Mouse (Mus musculus): ENCODE data around the gene Smim13.
"Not testable (repeated sequence)": the region's sequence is repeated elsewhere in the genome, so short reads cannot be mapped to it uniquely, and the experiment has no call there.

Smim13 gene

GRCm38 (mm10) chr13:41249538-41250317 is at the start of gene Smim13:
TSS of gene Smim13 (plus strand) at chr13:41249844.
- DNase-seq (ENCODE audit: low spot score in 2 of 2) = peak; percentile 92 to 93

- DNase-seq (ENCODE audit: low spot score in 2 of 2) = no peak
Measured at GRCm38 (mm10) chr13:41200861-41201260, 48.8 kb upstream of the Smim13 start.

GRCm38 (mm10) chr13:41203289-41203688 is 46.4 kb upstream of the Smim13 start:
- DNase-seq (ENCODE audit: low spot score in 2 of 2) = peak in 1 of 2 experiments; percentile 16

GRCm38 (mm10) chr13:41203691-41204090 is 46.0 kb upstream of the Smim13 start:
- no peak for DNase-seq (ENCODE audit: low spot score in 2 of 2)

- DNase-seq (ENCODE audit: low spot score in 2 of 2) = not testable (repeated sequence)
Measured at GRCm38 (mm10) chr13:41205568-41205967, 44.1 kb upstream of the Smim13 start.

- DNase-seq (ENCODE audit: low spot score in 2 of 2) = no peak
Measured at GRCm38 (mm10) chr13:41206241-41206640, 43.4 kb upstream of the Smim13 start.

GRCm38 (mm10) chr13:41211276-41211675 is 38.4 kb upstream of the Smim13 start:
- DNase-seq (ENCODE audit: low spot score in 2 of 2) = no peak

GRCm38 (mm10) chr13:41212558-41213322 is 36.9 kb upstream of the Smim13 start:
- DNase-seq (ENCODE audit: low spot score in 2 of 2) = no peak

GRCm38 (mm10) chr13:41215669-41216068 is 34.0 kb upstream of the Smim13 start:
- no peak for DNase-seq (ENCODE audit: low spot score in 2 of 2)

GRCm38 (mm10) chr13:41216236-41216635 is 33.4 kb upstream of the Smim13 start:
- DNase-seq (ENCODE audit: low spot score in 2 of 2) = no peak

GRCm38 (mm10) chr13:41219056-41219455 is 30.6 kb upstream of the Smim13 start:
- DNase-seq (ENCODE audit: low spot score in 2 of 2) = no peak

GRCm38 (mm10) chr13:41219687-41220303 is 29.8 kb upstream of the Smim13 start:
- DNase-seq (ENCODE audit: low spot score in 2 of 2) = peak in 1 of 2 experiments; percentile 23

- DNase-seq (ENCODE audit: low spot score in 2 of 2) = peak; percentile 49 to 72
Measured at GRCm38 (mm10) chr13:41220304-41220834, 29.3 kb upstream of the Smim13 start, which contains the start of gene Elovl2. TSS of gene Elovl2 (minus strand) at chr13:41220405.

GRCm38 (mm10) chr13:41226513-41226912 is 23.1 kb upstream of the Smim13 start:
- DNase-seq (ENCODE audit: low spot score in 2 of 2) = no peak

- DNase-seq (ENCODE audit: low spot score in 2 of 2) = no peak
Measured at GRCm38 (mm10) chr13:41228060-41228459, 21.6 kb upstream of the Smim13 start.

- DNase-seq (ENCODE audit: low spot score in 2 of 2) = no peak
Measured at GRCm38 (mm10) chr13:41230256-41230655, 19.4 kb upstream of the Smim13 start.

GRCm38 (mm10) chr13:41231389-41231983 is 18.2 kb upstream of the Smim13 start:
- DNase-seq (ENCODE audit: low spot score in 2 of 2) = peak in 1 of 2 experiments; percentile 52

- no peak for DNase-seq (ENCODE audit: low spot score in 2 of 2)
Measured at GRCm38 (mm10) chr13:41232209-41232608, 17.4 kb upstream of the Smim13 start.

- no peak for DNase-seq (ENCODE audit: low spot score in 2 of 2)
Measured at GRCm38 (mm10) chr13:41233241-41233640, 16.4 kb upstream of the Smim13 start.

GRCm38 (mm10) chr13:41235181-41235580 is 14.5 kb upstream of the Smim13 start:
- DNase-seq (ENCODE audit: low spot score in 2 of 2) = no peak

Data from frontal cortex, postnatal 10 days (tissue).